Mouse (Mus musculus) erythroblast, embryonic 14.5 days (primary cell): ENCODE data around the gene Cep250.

Source experiments
- GATA1 ChIP-seq: IDR thresholded peaks from 2 replicates; pipeline ENCODE4 v1.6.1; 2012; ENCODE audit warnings: low read length, inconsistent platforms, mixed read lengths
- TAL1 ChIP-seq: IDR thresholded peaks from 3 replicates; pipeline ENCODE4 v1.6.1; 2012; ENCODE audit warnings: low read length, inconsistent platforms, mixed read lengths

DNA sequence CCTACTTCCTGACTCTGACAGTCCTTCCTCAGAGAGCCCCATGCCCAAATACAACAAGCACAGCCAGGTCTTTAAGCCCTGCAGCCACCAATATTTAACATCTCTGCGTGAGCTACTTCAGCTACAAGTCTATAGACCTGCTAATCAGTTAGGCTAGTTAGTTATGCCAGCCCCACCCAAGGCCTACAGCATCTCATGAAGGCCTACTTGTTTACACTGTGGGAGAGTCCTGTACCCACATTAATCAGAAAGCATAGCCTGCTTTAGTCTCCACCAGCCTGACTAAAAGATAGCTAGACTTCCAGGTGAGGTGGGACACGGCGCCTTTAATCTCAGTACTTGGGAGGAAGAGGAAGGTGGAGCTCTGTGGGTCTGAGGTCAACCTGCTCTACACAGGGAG, 83.1 kb downstream of the Cep250 start:
- TF ChIP-seq TAL1: no peak
- TF ChIP-seq GATA1: no peak
